Mouse (Mus musculus) erythroblast, embryonic 14.5 days (primary cell): Measurements from ENCODE around the gene Foxq1. TPM values are rescaled to one million over a fixed set of nuclear protein-coding genes. Genes with fewer than 3 reads are reported as not detected.

Source experiments
- H3K27me3 ChIP-seq: 2 replicates; pipeline ENCODE4 v1.6.1; 2012; ENCODE audit warnings: inconsistent platforms; ENCODE audit not compliant: control insufficient read depth
- H3K36me3 ChIP-seq: 2 replicates; pipeline ENCODE4 v1.6.1; 2012; ENCODE audit warnings: mild to moderate bottlenecking, inconsistent platforms; ENCODE audit not compliant: control insufficient read depth
- H3K4me1 ChIP-seq: 2 replicates; pipeline ENCODE4 v1.6.1; 2012; ENCODE audit warnings: inconsistent platforms; ENCODE audit not compliant: control insufficient read depth
- H3K4me3 ChIP-seq: replicated peaks from 2 replicates; pipeline ENCODE3; 2012; ENCODE audit warnings: moderate library complexity, mild to moderate bottlenecking, inconsistent platforms
- H3K9me3 ChIP-seq: 2 replicates; pipeline ENCODE4 v1.6.1; 2012; ENCODE audit warnings: low read length, inconsistent platforms, mixed read lengths; ENCODE audit not compliant: control insufficient read depth
- GATA1 ChIP-seq: IDR thresholded peaks from 2 replicates; pipeline ENCODE4 v1.6.1; 2012; ENCODE audit warnings: low read length, inconsistent platforms, mixed read lengths
- TAL1 ChIP-seq: IDR thresholded peaks from 3 replicates; pipeline ENCODE4 v1.6.1; 2012; ENCODE audit warnings: low read length, inconsistent platforms, mixed read lengths
- polyA plus RNA-seq: library from polyadenylated mRNA; stranded (reverse); fragments of >175 nt; gene quantifications from 2 replicates; pipeline ENCODE4 v1.2.3, GENCODE M21; 2012

The Foxq1 gene
- polyA plus RNA-seq, 1 experiment, result not detected

DNA sequence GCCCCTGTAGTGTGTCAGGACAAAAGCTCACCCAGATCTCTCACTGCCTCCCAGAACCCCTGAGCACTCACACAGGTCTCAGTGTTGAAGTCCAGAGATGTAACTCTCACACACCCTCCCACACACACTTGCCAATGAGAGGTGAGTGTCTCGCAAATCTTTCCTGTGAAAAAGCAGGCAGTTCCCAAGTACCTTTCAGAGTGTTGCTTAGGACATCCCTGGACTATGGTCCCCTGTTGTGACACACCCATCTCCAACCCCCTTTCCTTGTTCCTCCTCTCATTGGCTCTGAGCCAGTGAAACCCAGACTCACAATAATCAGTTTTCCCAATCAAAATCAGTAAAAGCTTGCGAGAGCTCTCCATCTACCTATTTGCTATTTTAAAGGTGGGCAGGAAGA is 9.2 kb upstream of the Foxq1 start:
- no peaks in the 10 kb centered on the region for H3K36me3 ChIP-seq
- no peaks in the 10 kb centered on the region for H3K4me1 ChIP-seq
- no peaks in the 10 kb centered on the region for H3K27me3 ChIP-seq
- H3K9me3 ChIP-seq, result no peaks in the 10 kb centered on the region
- no peak overlapping the region for H3K4me3 ChIP-seq
- no peak for TF ChIP-seq GATA1
- TF ChIP-seq TAL1, result no peak

DNA sequence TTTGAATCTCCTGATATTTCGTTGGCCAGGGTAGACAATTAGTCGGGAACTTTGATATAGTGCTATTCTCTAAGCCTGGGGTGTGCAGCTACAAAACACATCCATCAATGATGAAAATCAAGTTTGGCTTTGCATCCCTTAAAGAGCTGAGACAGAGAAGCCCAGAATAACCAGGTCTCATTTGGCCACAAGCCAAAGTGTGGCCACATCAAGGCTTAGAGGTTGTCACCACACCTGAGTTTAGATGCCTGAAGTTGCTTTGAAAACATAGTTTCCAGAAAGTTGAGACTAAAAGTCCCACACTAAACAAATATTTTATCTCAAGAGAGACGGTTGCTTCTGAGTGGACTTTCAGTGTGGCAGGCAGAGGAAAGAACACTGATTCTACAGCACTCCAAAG is 8.7 kb upstream of the Foxq1 start:
- Histone ChIP-seq H3K4me3 (no peak overlapping the region), H3K36me3 (no peaks in the 10 kb centered on the region), H3K4me1 (no peaks in the 10 kb centered on the region), H3K27me3 (no peaks in the 10 kb centered on the region), H3K9me3 (no peaks in the 10 kb centered on the region)
- TF ChIP-seq GATA1 (no peak), TAL1 (no peak)

DNA sequence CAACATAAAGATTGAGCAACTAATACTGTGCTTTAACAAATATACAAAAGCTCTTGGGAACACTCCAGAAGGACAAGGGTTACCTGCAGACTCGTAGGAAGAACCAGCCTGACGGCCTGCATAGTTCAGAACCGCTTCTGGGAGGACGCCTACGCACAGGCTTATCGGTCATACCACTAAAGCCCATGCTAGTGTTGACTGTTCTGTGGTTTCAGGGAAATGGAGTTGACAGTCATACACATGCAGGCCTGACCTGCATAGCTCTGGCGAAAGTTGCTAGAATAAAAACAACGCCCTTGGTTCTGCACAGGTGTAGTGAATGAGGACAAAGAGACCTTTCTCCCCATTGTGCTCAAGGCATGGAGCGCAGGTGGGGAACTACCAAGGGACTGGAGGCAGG is 8.3 kb upstream of the Foxq1 start:
- Histone ChIP-seq H3K4me3 (no peak overlapping the region), H3K27me3 (no peaks in the 10 kb centered on the region)
- no peak for TF ChIP-seq TAL1
- no peak for TF ChIP-seq GATA1

DNA sequence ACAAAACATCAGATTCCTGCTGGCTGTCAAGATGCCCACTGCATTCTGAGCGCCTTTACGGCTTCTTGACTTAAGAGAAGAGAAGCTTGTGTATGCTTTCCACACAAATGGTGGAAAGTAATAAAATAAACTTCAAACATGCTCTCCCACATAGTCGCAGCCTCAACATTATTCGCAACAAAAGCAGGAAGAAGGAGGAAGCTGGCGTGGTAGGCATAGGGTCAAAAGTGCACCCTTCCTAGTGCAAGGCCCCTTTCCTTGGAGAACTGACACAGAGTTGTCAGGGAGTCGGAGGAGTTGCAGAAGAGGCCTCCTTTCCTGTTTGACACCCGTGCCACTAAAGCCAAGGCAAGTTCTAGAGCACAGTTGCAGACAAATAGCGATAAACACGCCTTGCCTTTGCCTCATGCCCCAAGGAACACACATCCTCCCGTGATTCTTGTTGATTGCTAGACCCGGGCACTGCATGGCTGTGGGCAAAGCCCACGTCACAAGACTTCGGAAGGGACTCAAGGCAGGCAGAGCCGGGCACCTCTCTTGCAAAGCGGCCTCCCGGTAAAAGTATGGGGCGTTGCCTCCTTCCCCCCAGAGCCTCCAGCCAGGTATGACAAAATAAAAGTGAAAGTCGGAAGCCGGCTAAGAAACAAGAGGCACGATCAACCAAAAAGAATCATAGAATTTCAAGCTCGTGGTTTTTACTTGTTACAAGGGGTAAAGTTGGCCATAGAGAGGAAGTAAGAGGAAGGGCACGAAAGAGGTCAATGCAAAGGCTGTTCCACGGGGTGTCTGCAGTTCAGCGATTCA is 1.2 kb downstream of the Foxq1 start:
- no peaks in the 10 kb centered on the region; the same call in 1 of the 2 replicates for H3K4me1 ChIP-seq
- H3K27me3 ChIP-seq, result peaks cover 67% of the 10 kb centered on the region
- TF ChIP-seq GATA1, result no peak
- TF ChIP-seq TAL1, result no peak
- H3K9me3 ChIP-seq, result no peaks in the 10 kb centered on the region; the same call in 1 of the 2 replicates
- H3K4me3 ChIP-seq, result peak overlapping the region; percentile 53
- H3K36me3 ChIP-seq, result no peaks in the 10 kb centered on the region

More for the DNA sequence above, 8.3 kb upstream of the Foxq1 start:
- Histone ChIP-seq H3K4me1 (no peaks in the 10 kb centered on the region), H3K36me3 (no peaks in the 10 kb centered on the region), H3K9me3 (no peaks in the 10 kb centered on the region)

DNA sequence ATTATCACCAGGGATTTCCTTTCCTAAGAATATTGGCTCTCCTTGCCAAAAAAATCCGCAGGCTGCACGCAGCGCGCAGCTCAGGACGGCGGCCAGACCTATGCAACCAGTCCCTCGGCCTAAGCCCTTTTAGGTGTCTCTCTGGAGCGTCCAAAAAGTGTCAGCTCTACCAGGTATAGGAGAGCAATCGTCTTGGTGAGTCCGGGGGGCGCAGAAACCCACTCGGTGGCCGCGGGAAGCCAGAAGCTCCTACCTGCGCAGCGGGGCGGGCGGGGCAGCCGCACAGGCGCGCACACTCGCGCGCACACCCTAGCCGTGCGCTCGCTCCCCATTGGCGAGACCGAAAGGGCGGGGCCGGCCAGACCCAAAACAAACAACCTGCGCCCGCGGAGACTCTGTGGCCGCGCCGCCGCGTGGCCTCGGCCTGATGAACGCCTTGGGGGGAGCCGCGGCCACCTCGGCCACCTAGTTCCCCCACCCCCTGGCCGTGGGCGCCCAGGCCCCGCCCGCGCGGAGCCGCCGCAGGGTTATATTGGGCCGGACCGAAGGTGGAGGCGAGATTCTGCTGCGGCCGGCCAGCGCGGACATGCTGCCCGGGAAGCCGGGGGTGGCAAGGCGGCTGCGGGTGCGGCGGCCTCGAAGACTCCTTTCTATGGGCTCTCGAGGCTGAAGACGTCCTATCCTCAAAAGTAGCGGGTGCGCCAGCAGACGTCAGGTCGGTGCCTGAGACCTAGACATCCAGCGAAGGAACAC is 2.0 kb downstream of the Foxq1 start:
- TF ChIP-seq GATA1 (no peak), TAL1 (no peak)
- Histone ChIP-seq H3K27me3 (peaks cover 67% of the 10 kb centered on the region), H3K4me1 (no peaks in the 10 kb centered on the region; the same call in 1 of the 2 replicates), H3K36me3 (no peaks in the 10 kb centered on the region), H3K4me3 (peak overlapping the region; percentile 53), H3K9me3 (no peaks in the 10 kb centered on the region; the same call in 1 of the 2 replicates)

DNA sequence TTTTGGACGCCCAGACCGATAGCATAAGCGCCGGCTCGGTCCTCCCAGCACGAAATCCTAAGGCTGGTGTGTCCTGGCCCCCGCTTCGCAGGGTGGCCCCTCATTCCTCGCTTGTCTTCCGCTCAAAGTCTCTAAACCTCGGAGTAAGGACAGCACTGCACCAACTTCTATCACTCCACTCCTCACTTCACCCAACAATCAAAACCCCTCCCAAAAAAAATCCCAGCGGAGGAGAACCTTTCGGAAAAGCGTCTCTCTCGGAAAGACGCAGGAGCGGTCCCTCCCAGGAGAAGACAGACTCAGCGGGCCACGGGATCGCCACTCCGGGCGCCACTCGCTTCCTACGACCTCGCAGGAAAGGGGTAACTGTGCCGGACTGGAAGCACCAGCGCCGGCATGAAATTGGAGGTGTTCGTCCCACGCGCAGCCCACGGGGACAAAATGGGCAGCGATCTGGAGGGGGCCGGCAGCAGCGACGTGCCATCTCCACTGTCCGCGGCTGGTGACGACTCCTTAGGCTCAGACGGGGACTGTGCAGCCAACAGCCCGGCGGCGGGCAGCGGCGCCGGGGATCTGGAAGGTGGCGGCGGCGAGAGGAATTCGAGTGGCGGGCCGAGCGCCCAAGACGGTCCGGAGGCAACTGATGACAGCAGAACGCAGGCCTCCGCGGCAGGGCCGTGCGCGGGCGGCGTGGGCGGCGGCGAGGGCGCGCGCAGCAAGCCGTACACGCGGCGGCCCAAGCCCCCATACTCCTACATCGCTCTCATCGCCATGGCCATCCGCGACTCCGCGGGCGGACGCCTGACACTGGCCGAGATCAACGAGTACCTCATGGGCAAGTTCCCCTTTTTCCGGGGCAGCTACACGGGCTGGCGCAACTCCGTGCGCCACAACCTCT is 2.8 kb downstream of the Foxq1 start, which contains the start of gene A530084C06Rik:
TSS of gene A530084C06Rik (minus strand) at position 813 of the 898 bp plus-strand sequence.
- Histone ChIP-seq H3K27me3 (peaks cover 67% of the 10 kb centered on the region), H3K4me3 (peak within 1 kb of the TSS; percentile 53), H3K4me1 (no peaks in the 10 kb centered on the region; the same call in 1 of the 2 replicates), H3K9me3 (no peaks in the 10 kb centered on the region; the same call in 1 of the 2 replicates), H3K36me3 (no peaks in the 10 kb centered on the region)
- TF ChIP-seq TAL1, result no peak

DNA sequence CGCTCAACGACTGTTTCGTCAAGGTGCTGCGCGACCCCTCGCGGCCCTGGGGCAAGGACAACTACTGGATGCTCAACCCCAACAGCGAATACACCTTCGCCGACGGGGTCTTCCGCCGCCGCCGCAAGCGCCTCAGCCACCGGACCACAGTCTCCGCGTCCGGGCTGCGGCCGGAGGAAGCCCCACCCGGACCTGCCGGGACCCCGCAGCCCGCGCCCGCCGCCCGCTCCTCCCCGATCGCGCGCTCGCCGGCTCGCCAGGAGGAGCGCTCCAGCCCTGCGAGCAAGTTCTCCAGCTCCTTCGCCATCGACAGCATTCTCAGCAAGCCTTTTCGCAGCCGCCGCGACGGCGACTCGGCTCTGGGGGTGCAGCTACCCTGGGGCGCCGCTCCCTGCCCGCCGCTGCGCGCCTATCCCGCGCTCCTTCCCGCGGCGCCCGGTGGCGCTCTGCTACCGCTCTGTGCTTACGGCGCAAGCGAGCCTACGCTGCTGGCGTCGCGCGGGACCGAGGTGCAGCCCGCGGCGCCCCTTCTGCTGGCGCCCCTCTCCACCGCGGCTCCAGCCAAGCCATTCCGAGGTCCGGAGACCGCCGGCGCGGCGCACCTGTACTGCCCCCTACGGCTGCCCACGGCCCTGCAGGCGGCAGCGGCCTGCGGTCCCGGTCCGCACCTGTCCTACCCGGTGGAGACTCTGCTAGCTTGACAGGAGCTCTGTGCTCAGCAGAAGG is 3.6 kb downstream of the Foxq1 start:
- Histone ChIP-seq H3K36me3 (no peaks in the 10 kb centered on the region), H3K27me3 (peaks cover 69% of the 10 kb centered on the region), H3K4me3 (peak overlapping the region; percentile 53), H3K4me1 (no peaks in the 10 kb centered on the region; the same call in 1 of the 2 replicates), H3K9me3 (no peaks in the 10 kb centered on the region; the same call in 1 of the 2 replicates)
- TF ChIP-seq GATA1 (no peak), TAL1 (no peak)

DNA sequence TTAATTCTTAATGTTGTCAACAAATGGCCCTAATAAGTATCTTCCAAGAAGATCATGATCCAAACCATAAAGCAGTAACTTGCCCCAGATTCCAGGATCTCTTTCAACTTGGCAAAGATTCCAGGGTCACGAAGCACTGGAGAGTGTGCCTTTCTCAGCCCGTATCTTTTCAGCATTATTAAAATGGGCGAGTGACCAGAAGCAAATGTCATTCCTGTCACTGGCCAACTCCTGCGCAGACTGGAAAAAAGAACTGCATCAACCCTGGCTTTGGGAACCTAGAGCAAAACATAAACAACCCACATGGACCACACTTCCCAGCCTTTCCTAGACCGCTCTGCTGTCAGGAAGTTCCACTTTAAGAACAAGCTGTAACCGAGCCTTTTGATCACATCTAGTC is 8.5 kb downstream of the Foxq1 start:
- TF ChIP-seq GATA1 (no peak), TAL1 (no peak)
- no peaks in the 10 kb centered on the region for H3K4me1 ChIP-seq
- peaks cover 27% of the 10 kb centered on the region for H3K27me3 ChIP-seq
- H3K9me3 ChIP-seq, result no peaks in the 10 kb centered on the region
- H3K4me3 ChIP-seq, result no peak overlapping the region
- no peaks in the 10 kb centered on the region for H3K36me3 ChIP-seq
